Mouse (Mus musculus) ZHBTc4 (cell line): ENCODE data around the gene Slx4ip.

Experiments used
- DNase-seq: peaks from one replicate; pipeline ENCODE4 v3.0.0-alpha.2; 2011; ENCODE audit warnings: low read depth, low spot score

Slx4ip gene

GRCm38 (mm10) chr2:136891068-136891950, at the start of gene Slx4ip, which contains the start of the genes AL731706.1 and Mkks:
TSS of gene Slx4ip (plus strand) at chr2:136891218.
TSS of gene AL731706.1 (minus strand) at chr2:136891389.
TSS of gene Mkks (minus strand) at chr2:136891389.
- peak; percentile 99 for DNase-seq

GRCm38 (mm10) chr2:136850366-136850765, 40.7 kb upstream of the Slx4ip start:
- no peak for DNase-seq

GRCm38 (mm10) chr2:136854543-136855388, 36.3 kb upstream of the Slx4ip start:
- DNase-seq, result no peak

- no peak for DNase-seq
Measured at GRCm38 (mm10) chr2:136885579-136885978, 5.4 kb upstream of the Slx4ip start, which contains the start of gene AL731706.2. TSS of gene AL731706.2 (minus strand) at chr2:136885679.

GRCm38 (mm10) chr2:136886846-136887245, 4.2 kb upstream of the Slx4ip start:
- DNase-seq, result no peak

- peak; percentile 93 for DNase-seq
Measured at GRCm38 (mm10) chr2:136890716-136891067, 326 bp upstream of the Slx4ip start.

- peak; percentile 97 for DNase-seq
Measured at GRCm38 (mm10) chr2:136891951-136892371, 943 bp downstream of the Slx4ip start.

GRCm38 (mm10) chr2:136894494-136894893, 3.5 kb downstream of the Slx4ip start:
- DNase-seq, result no peak

- no peak for DNase-seq
Measured at GRCm38 (mm10) chr2:136896131-136896530, 5.1 kb downstream of the Slx4ip start.

GRCm38 (mm10) chr2:136908596-136908995, 17.6 kb downstream of the Slx4ip start:
- no peak for DNase-seq

GRCm38 (mm10) chr2:136909298-136909697, 18.3 kb downstream of the Slx4ip start:
- DNase-seq, result no peak

GRCm38 (mm10) chr2:136911958-136912411, 21.0 kb downstream of the Slx4ip start:
- DNase-seq, result no peak

- no peak for DNase-seq
Measured at GRCm38 (mm10) chr2:136913021-136913420, 22.0 kb downstream of the Slx4ip start.

- DNase-seq, result no peak
Measured at GRCm38 (mm10) chr2:136914334-136914902, 23.4 kb downstream of the Slx4ip start.

- peak; percentile 37 for DNase-seq
Measured at GRCm38 (mm10) chr2:136919433-136919832, 28.4 kb downstream of the Slx4ip start.

GRCm38 (mm10) chr2:136920257-136920993, 29.4 kb downstream of the Slx4ip start:
- DNase-seq, result no peak

- DNase-seq, result no peak
Measured at GRCm38 (mm10) chr2:136921003-136921408, 30.0 kb downstream of the Slx4ip start.

- DNase-seq, result no peak
Measured at GRCm38 (mm10) chr2:136936391-136937288, 45.6 kb downstream of the Slx4ip start.

GRCm38 (mm10) chr2:136938249-136938648, 47.2 kb downstream of the Slx4ip start:
- no peak for DNase-seq

GRCm38 (mm10) chr2:136946297-136946696, 55.3 kb downstream of the Slx4ip start:
- DNase-seq, result no peak
